Mouse (Mus musculus) forebrain, embryonic 16.5 days (tissue): ENCODE data around the gene Dpy30. TPM values are rescaled to one million over a fixed set of nuclear protein-coding genes. Genes with fewer than 3 reads are reported as not detected.

ENCODE experiments used
- ATAC-seq: fragments of 200-750 bp; cut with Nextera tagmentation; 2 replicates; pipeline ENCODE4 v1.8.0; 2017; ENCODE audit warnings: mild to moderate bottlenecking, moderate library complexity
- H3K27ac ChIP-seq: fragments of 300-500 bp; sonication (generic); 2 replicates; pipeline ENCODE4 v1.5.1; 2014; ENCODE audit warnings: low read length, control low read depth
- H3K27me3 ChIP-seq: fragments of 300-500 bp; sonication (generic); replicated peaks from 2 replicates; pipeline ENCODE4 v1.6.1; 2014; ENCODE audit warnings: low read length; ENCODE audit not compliant: control insufficient read depth, insufficient read depth
- H3K36me3 ChIP-seq: fragments of 300-500 bp; sonication (generic); 2 replicates; pipeline ENCODE4 v1.6.1; 2014; ENCODE audit not compliant: control insufficient read depth, insufficient read depth
- H3K4me1 ChIP-seq: fragments of 300-500 bp; sonication (generic); replicated peaks from 2 replicates; pipeline ENCODE4 v1.6.1; 2014; ENCODE audit warnings: low read length; ENCODE audit not compliant: control insufficient read depth, insufficient read depth
- H3K4me2 ChIP-seq: fragments of 300-500 bp; sonication (generic); 2 replicates; pipeline ENCODE4 v1.6.1; 2014; ENCODE audit warnings: mild to moderate bottlenecking, low read length, control low read depth
- H3K4me3 ChIP-seq: fragments of 300-500 bp; sonication (generic); replicated peaks from 2 replicates; pipeline ENCODE4 v1.5.1; 2014; ENCODE audit warnings: mild to moderate bottlenecking, low read length, control low read depth
- H3K9ac ChIP-seq: fragments of 300-500 bp; sonication (generic); replicated peaks from 2 replicates; pipeline ENCODE4 v1.6.1; 2014; ENCODE audit warnings: low read depth, low read length, control low read depth
- H3K9me3 ChIP-seq: fragments of 300-500 bp; sonication (generic); 2 replicates; pipeline ENCODE4 v1.6.1; 2016; ENCODE audit warnings: low read length; ENCODE audit not compliant: control insufficient read depth
- WGBS: fragments of 180-500 bp; shearing (Covaris S2); extraction: QIAGEN DNeasy Blood & Tissue Kit; methylation state at CpG from one replicate; pipeline ENCODE4 v1.1.7; 2014; 5-methylcytosine and 5-hydroxymethylcytosine counted together
- polyA plus RNA-seq: library from polyadenylated mRNA; unstranded; fragments of >200 nt; fragmentation: Nextera tagmentation; extraction: Ambion mirVana; gene quantifications from 2 replicates; pipeline ENCODE4 v1.2.1, GENCODE M21; 2015

Dpy30 gene
- polyA plus RNA-seq, 1 experiment from 2014 or later = 189 TPM

DNA sequence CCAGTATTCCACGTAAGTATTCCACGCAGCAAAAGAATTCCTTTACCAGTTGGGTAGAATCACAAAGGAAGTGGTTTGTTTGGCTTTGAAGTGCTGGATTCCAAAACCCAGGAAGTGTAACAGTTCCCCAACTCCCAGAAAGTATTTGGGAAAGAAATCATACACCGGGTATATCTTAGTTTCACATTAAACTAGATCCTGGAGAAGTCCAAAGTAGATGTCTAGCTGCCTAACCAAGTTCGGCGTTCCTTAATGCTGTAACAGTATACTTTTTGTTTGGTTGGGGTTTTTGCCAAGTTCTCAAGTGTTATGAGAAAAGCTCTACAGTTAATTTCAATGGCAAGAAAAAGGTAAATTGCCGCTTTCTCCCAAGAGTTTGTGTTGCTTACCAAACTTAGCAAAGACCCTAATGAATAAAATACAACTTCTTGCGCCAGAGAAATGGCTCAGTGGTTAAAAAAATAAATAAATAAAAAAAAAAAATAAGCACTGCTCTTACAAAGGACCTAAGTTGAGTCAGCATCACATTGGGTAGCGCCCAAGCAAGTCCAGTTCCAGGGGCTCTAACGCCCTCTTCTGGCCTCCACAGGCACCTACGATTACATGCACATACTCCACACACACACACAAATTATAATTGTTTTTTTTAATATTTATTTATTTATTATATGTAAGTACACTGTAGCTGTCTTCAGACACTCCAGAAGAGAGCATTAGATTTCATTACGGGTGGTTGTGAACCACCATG is 27.5 kb downstream of the Dpy30 start:
- H3K27ac ChIP-seq = peak overlapping the region; percentile 96
- H3K9ac ChIP-seq = peak overlapping the region; percentile 92
- 38% methylated on average over 11 of the region's 11 CpGs for WGBS

DNA sequence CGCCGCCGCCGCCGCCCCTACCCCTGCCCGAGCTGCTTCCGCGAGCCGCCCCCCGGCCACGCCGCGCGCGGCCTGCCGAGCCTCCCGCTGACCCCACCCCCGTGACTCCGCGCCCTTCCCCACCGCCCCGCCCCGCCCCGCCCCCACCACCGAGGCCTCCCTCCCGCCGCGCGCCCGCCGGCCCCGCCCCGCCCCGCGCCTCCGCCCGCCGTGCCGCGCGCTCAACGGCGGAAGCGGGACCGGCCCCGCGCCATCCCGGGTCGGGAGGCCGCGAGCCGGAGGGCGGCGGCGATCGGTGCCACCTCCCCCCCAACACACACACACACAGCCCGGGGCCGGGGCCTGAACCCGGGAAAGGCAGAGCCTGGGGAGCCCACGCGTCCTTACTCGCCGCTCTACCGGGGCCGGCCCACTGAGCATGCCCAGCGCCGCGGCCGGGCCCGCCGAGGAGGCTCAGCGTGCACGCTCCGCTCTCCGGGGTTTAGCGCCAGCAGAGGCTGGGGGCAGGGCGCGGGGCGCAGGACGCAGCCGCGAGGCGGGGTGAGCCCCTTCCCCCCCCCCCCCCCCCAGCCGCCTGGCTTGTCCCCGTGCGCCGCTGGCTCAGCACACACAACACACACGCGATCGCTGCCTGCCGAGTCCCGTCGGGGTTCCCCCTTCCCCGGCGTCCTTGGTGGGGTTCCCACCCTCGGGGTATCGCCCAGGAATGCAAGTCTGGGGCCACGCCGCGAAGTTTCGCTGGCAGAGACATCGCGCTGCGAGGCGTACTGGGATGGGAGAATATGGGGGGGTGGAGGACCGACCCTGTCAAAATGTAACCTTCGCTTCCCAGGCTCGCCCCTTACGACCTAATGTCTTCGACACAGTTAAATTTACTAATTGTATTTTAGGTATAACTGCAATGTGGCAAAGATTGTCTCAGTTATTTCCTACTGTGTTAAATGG is 28.4 kb downstream of the Dpy30 start, which contains the start of gene Memo1:
Memo1 (minus strand) TSS at position 496 of the 945 bp plus-strand sequence.
- H3K27ac ChIP-seq = peak within 1 kb of the TSS; percentile 96
- peaks cover 6% of the 10 kb centered on the region; the same call in 1 of the 2 replicates for H3K36me3 ChIP-seq
- H3K4me2 ChIP-seq = peak within 1 kb of the TSS; percentile 80
- H3K9ac ChIP-seq = peak within 1 kb of the TSS; percentile 92
- peak; percentile 94 for ATAC-seq
- no peaks in the 10 kb centered on the region for H3K27me3 ChIP-seq
- no peaks in the 10 kb centered on the region for H3K9me3 ChIP-seq
- H3K4me1 ChIP-seq = peaks cover 23% of the 10 kb centered on the region
- peak within 1 kb of the TSS; percentile 95 for H3K4me3 ChIP-seq
- under 1% methylated on average over 33 of the region's 110 CpGs for WGBS

More for the DNA sequence above, 27.5 kb downstream of the Dpy30 start:
- ATAC-seq = no peak
- Histone ChIP-seq H3K4me2 (peak overlapping the region; percentile 80), H3K4me3 (peak overlapping the region; percentile 95), H3K4me1 (peaks cover 19% of the 10 kb centered on the region), H3K36me3 (peaks cover 11% of the 10 kb centered on the region; the same call in 1 of the 2 replicates), H3K27me3 (no peaks in the 10 kb centered on the region), H3K9me3 (no peaks in the 10 kb centered on the region)

DNA sequence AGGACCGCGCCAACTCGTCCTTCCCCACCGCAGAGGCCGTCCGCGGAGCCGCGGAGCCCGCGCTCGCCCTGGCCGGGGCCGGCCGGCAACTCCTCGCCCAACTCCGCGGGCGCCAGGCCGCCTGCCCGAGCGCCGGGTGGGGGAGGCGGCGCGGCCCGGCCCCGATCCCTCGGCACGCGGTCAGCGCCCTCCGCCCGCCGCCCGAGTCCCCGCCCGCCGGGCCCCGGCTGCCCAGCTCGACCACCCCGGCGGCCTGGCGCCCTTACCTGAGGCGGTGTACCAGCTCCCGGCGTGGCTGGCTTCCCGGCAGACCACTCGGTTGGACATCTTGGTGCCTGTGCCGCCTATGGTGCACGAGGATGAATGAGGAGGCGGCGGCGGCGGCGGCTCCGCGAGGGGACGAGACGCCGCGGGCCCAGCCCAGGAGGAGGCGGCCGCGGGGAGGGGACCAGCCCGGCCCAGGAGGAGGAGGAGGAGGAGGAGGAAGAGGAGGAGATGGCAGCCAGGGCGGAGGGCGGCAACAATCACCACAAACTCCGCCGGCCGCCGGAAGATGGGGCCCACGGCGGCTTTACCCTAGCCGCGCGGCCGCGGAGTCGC is 29.2 kb downstream of the Dpy30 start:
- Histone ChIP-seq H3K27ac (peak overlapping the region; percentile 96), H3K4me3 (peak overlapping the region; percentile 95), H3K9me3 (no peaks in the 10 kb centered on the region), H3K9ac (peak overlapping the region; percentile 92), H3K27me3 (no peaks in the 10 kb centered on the region), H3K36me3 (peaks cover 3% of the 10 kb centered on the region; the same call in 1 of the 2 replicates), H3K4me2 (peak overlapping the region; percentile 79), H3K4me1 (peaks cover 23% of the 10 kb centered on the region)
- ATAC-seq = peak; percentile 71
- under 1% methylated on average over 63 of the region's 80 CpGs for WGBS

DNA sequence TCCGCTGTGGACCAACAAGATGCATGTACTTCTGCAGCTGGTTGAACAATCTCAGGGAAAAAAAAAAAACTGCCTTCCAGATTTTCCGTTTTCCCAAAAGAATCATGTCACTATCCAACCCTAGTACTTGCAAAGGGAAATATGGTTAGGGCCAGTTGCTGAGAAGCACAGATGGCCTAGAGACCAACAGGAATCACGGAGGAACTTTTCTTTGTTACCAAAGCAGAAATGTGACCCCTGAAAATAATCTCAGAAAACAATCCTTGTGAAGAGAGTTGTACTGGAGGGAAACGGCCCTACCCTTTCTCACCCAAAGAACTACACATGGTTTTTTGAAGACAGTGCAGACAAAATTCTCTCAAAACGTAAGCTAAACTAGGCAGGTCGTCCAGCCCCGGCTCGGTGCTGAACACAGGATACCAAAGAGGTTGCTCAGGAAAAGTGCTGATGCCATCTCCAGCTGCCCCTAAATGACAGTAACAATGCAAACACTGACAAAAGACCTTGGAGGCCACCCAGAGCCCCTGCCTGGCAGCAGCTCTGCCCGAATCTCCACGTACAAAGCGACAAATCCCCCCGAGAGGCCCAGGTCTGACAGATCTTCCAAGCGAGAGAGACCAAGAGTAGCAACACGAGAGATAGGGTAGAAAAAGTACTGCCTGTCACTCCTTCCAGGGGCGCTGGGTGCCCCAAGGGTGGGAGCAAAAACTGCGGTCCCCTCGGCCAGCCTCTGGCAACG is 29.9 kb downstream of the Dpy30 start:
- WGBS = 2% methylated on average over 18 of the region's 18 CpGs
- H3K4me3 ChIP-seq = peak overlapping the region; percentile 95
- H3K27me3 ChIP-seq = no peaks in the 10 kb centered on the region
- peaks cover 23% of the 10 kb centered on the region for H3K4me1 ChIP-seq
- H3K27ac ChIP-seq = peak overlapping the region; percentile 96
- H3K9ac ChIP-seq = peak overlapping the region; percentile 92
- ATAC-seq = no peak
- no peaks in the 10 kb centered on the region for H3K9me3 ChIP-seq
- peaks cover under 1% of the 10 kb centered on the region; the same call in 1 of the 2 replicates for H3K36me3 ChIP-seq
- H3K4me2 ChIP-seq = peak overlapping the region; percentile 79

DNA sequence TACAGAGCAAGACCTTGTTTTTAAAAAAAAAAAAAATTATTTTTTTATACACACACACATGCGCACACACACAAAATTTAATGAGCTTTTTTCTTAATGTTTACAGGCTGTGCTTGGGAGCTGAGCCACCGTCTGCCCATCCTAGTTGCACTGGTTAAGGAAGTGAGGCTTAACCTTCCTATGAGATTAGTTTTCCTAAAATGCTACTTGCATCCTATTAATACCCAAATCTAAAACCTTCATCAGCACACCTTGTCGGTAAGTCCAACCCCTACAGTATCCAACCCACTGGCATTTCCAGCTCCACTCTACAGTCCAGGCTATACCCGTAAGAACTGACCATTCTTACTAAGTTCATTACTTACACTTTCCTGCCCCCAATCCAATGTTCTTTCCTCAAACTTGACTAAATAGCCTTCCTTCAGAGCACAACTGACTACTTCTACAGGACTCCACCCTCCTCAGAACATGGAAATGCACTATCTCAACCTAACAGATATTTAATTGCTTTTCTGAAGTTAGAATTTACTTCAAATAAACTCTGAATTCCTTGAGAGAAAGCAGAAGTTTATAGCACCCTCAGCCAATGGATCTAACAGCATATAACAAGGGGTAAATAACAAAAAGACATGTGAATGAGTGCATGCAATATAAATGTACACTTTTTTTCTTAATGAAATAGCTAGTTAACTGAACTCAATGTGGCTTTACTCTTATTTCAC is 31.9 kb downstream of the Dpy30 start:
- no peaks in the 10 kb centered on the region for H3K27me3 ChIP-seq
- H3K4me2 ChIP-seq = no peak overlapping the region
- WGBS = 82% methylated on average over 4 of the region's 4 CpGs
- H3K36me3 ChIP-seq = no peaks in the 10 kb centered on the region
- ATAC-seq = no peak
- no peak overlapping the region for H3K27ac ChIP-seq
- peaks cover 23% of the 10 kb centered on the region for H3K4me1 ChIP-seq
- H3K4me3 ChIP-seq = no peak overlapping the region
- H3K9ac ChIP-seq = no peak overlapping the region
- H3K9me3 ChIP-seq = no peaks in the 10 kb centered on the region

DNA sequence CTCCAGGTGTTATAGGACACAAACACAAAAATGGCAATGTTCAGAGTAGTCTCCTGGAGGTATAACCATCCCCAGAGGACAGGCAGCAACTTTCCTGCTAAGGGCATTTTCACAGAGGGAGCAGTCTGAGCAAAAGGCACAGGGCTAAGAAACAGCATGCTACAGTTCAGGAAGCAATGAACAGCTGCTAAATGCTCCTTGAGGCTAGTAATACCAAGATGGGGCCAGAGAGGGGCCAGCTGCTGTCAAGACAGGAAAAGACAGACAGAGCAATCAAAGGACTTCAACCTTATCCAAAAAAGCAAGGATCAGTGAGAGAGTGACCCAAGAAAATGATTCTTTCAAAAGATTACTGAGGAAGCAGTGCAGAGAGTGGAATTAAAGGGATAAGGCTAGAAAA is 32.9 kb downstream of the Dpy30 start:
- no peaks in the 10 kb centered on the region for H3K9me3 ChIP-seq
- no peak overlapping the region for H3K9ac ChIP-seq
- peaks cover 21% of the 10 kb centered on the region for H3K4me1 ChIP-seq
- no peaks in the 10 kb centered on the region for H3K36me3 ChIP-seq
- H3K4me3 ChIP-seq = no peak overlapping the region
- no peak overlapping the region for H3K27ac ChIP-seq
- no peaks in the 10 kb centered on the region for H3K27me3 ChIP-seq
- no peak for ATAC-seq
- H3K4me2 ChIP-seq = no peak overlapping the region

DNA sequence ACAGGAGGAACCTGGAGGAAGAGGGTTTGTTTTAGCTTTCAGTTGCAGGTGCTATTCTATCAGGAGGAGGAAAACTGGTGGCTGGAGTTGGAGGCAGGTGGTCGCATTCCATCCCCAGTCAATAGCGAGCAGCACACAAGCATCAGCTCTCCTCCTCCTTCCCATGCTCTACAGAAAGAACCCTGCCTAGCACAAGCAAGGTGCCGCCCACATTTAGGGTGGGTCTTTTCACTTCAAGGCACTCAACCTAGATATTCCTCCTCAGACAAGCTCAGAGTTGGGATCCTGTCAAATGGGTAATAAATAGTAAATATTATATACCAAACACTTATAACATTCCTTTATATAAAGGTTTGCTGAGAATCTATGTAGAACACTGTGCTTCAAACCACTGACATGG is 33.5 kb downstream of the Dpy30 start:
- H3K27me3 ChIP-seq = no peaks in the 10 kb centered on the region
- no peaks in the 10 kb centered on the region for H3K36me3 ChIP-seq
- 79% methylated on average over 3 of the region's 3 CpGs for WGBS
- H3K9me3 ChIP-seq = no peaks in the 10 kb centered on the region
- no peak overlapping the region for H3K9ac ChIP-seq
- ATAC-seq = no peak
- H3K4me1 ChIP-seq = peaks cover 19% of the 10 kb centered on the region
- H3K27ac ChIP-seq = no peak overlapping the region
- no peak overlapping the region for H3K4me3 ChIP-seq
- no peak overlapping the region for H3K4me2 ChIP-seq

DNA sequence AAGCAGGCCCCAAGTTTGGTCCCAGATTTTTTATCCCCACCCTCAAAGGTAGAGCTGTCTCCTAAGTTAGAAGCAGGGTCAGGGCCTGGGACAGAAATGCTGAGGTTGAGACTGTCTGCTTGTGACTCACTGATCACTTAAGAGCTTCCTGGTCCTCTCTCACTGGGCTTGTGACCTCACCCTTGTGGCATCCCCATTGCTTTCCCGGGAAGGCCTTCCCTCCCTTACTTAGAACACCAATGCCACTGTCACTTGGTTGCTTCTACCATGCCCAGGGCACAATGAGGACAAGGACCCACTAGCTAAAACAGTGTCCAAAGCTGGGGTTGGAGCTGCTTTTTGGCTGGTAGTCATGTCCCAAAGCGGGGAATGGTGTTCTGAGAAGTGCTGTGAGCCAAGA is 35.1 kb downstream of the Dpy30 start:
- Histone ChIP-seq H3K4me3 (no peak overlapping the region), H3K9me3 (no peaks in the 10 kb centered on the region), H3K27ac (no peak overlapping the region), H3K4me2 (no peak overlapping the region), H3K4me1 (peaks cover 18% of the 10 kb centered on the region), H3K9ac (no peak overlapping the region), H3K36me3 (no peaks in the 10 kb centered on the region), H3K27me3 (no peaks in the 10 kb centered on the region)
- 98% methylated on average over 2 of the region's 2 CpGs for WGBS
- 0 out of 2 replicates have a peak, but pooled peaks have one; percentile 15 for ATAC-seq
